9 mouse cellular contexts compared by ENCODE assay signal in the genomic region with DNA sequence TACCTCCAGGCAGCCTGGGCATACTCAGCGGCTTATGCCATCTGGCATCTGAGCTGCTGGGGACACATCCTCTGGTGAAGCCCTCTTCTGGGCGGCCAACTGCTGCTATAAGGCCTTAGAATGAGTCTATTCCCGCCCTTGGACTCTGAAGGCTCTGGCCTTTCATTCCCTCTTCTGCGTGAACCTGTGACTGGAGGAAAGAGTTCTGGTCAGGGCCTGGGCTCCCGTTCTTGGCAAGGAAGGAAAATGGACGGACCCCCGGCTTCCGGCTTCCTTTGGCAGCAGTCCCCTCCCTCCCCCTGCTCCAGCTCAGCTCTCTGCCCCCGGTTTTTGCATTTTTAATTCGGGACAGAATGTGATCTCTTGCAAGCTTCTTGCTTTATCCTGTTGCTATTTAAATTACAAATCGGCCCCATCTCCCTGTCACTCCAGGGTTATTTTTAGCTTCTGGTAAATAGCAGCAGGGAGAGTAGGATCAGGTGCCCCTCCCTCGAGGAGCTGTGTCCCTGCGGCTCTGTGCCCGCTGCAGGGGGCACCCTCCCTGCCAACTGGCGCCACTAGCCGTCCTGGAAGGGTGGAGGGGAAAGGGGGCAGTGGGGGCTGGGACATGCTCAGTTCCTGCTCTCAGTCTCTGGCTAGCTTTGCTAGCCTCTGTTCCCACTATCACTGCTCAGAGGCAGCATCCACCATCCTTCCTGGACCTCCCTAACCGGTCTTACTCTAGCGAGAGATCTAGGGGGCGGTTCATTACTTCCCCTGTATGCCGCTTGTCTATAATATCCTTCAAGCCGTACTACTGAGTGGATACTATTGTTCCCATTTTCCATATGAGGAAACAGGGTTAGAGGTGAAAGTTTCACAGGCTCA. TPM values are rescaled to one million over a fixed set of nuclear protein-coding genes. Genes with fewer than 3 reads are reported as not detected.
DNase-seq lines count a peak whose midpoint lies in the region; ATAC-seq and TF ChIP-seq lines count a peak whose summit lies in the region.
"Had no signal": no experiment of that assay in that cellular context is flagged by ENCODE, and none has a peak within 500 bp of the region (broad histone marks: within the 10 kb centered on the region; RNA-seq: fewer than 3 reads in every experiment).

No protein-coding gene starts in this region.

- no peaks in the 10 kb centered on the region for H3K36me3 ChIP-seq in forebrain, postnatal 0 days (ENCODE audit: insufficient read depth)
- H3K36me3 ChIP-seq in hindbrain, embryonic 13.5 days, result no peaks in the 10 kb centered on the region
- no peaks in the 10 kb centered on the region for H3K36me3 ChIP-seq in limb, embryonic 14.5 days (ENCODE audit: control insufficient read depth, insufficient read depth, low read length)
- H3K36me3 ChIP-seq in myocyte (ENCODE audit: control insufficient read depth, insufficient read depth), result no peaks in the 10 kb centered on the region

- peak overlapping the region; percentile 39 for H3K4me3 ChIP-seq in bone marrow macrophage, adult 2 months (ENCODE audit: insufficient read depth, low read length)
- H3K4me3 ChIP-seq in forebrain, postnatal 0 days (ENCODE audit: low read depth, low read length), result 0 out of 2 replicates have a peak overlapping the region, but pooled peaks have one; percentile 13
- no peak overlapping the region for H3K4me3 ChIP-seq in hindbrain, embryonic 13.5 days
- no peak overlapping the region for H3K4me3 ChIP-seq in limb, embryonic 14.5 days (replicated peaks; ENCODE audit: low read length)
- no peak overlapping the region for H3K4me3 ChIP-seq in myocyte

- H3K27me3 ChIP-seq in forebrain, postnatal 0 days (ENCODE audit: insufficient read depth, low read length), result peaks cover 10% of the 10 kb centered on the region
- H3K27me3 ChIP-seq in hindbrain, embryonic 13.5 days, result peaks cover 64% of the 10 kb centered on the region
- H3K27me3 ChIP-seq in limb, embryonic 14.5 days (ENCODE audit: control insufficient read depth, insufficient read depth, low read length), result peaks cover 21% of the 10 kb centered on the region
- H3K27me3 ChIP-seq in myocyte (ENCODE audit: control insufficient read depth, insufficient read depth, insufficient read length), result peaks cover 22% of the 10 kb centered on the region

- H3K27ac ChIP-seq in bone marrow macrophage, adult 2 months (ENCODE audit: insufficient read depth, low read depth, low read length), result peak overlapping the region; percentile 96
- peak overlapping the region; percentile 47 for H3K27ac ChIP-seq in forebrain, postnatal 0 days (ENCODE audit: low read depth, low read length)
- peak overlapping the region; percentile 77 for H3K27ac ChIP-seq in hindbrain, embryonic 13.5 days
- H3K27ac ChIP-seq in limb, embryonic 14.5 days (replicated peaks; ENCODE audit: low read depth, low read length), result peak overlapping the region; percentile 48

- H3K4me2 ChIP-seq in forebrain, postnatal 0 days (ENCODE audit: low read depth), result peak overlapping the region; percentile 42
- peak overlapping the region; percentile 28 for H3K4me2 ChIP-seq in hindbrain, embryonic 13.5 days
- 0 out of 2 replicates have a peak overlapping the region, but pooled peaks have one; percentile 9 for H3K4me2 ChIP-seq in limb, embryonic 14.5 days (replicated peaks; ENCODE audit: low read depth, low read length, severe bottlenecking)
- peak overlapping the region; percentile 48 for H3K4me2 ChIP-seq in myocyte (ENCODE audit: low read depth)

- peaks cover 69% of the 10 kb centered on the region for H3K4me1 ChIP-seq in bone marrow macrophage, adult 2 months (ENCODE audit: control insufficient read depth, insufficient read depth, low read length)
- H3K4me1 ChIP-seq in forebrain, postnatal 0 days (ENCODE audit: insufficient read depth), result peaks cover 24% of the 10 kb centered on the region
- peaks cover 37% of the 10 kb centered on the region for H3K4me1 ChIP-seq in hindbrain, embryonic 13.5 days (replicated peaks)
- H3K4me1 ChIP-seq in limb, embryonic 14.5 days (ENCODE audit: control insufficient read depth, insufficient read depth, low read length), result peaks cover 30% of the 10 kb centered on the region

- no peak for TF ChIP-seq CTCF in bone marrow macrophage, adult 2 months (IDR thresholded peaks at IDR 0.05; ENCODE audit: low read depth, low read length)
- TF ChIP-seq CTCF in forebrain, postnatal 0 days (IDR thresholded peaks at IDR 0.05; ENCODE audit: low read depth), result no peak

- 9% methylated on average over 21 of the region's 21 CpGs for WGBS in forebrain, postnatal 0 days
- WGBS in hindbrain, embryonic 13.5 days, result 12% methylated on average over 21 of the region's 21 CpGs
- WGBS in limb, embryonic 14.5 days, result 31% methylated on average over 20 of the region's 21 CpGs

- peak; percentile 2 for ATAC-seq in CD4-positive, CD25-positive, alpha-beta regulatory T cell, adult 4 months
- ATAC-seq in forebrain, postnatal 0 days, result peak; percentile 77
- ATAC-seq in hindbrain, embryonic 13.5 days (ENCODE audit: low FRiP score), result peak; percentile 23; the same call in 1 of the 2 replicates
- ATAC-seq in limb, embryonic 14.5 days (ENCODE audit: low FRiP score, low read depth), result no peak

- DNase-seq in forebrain, postnatal 0 days, result peak; percentile 79
- DNase-seq in limb, embryonic 14.5 days (ENCODE audit: low spot score), result no peak
- no peak for DNase-seq in spleen, adult 12 weeks (ENCODE audit: low spot score)
- DNase-seq in ovary, postnatal 36 days (ENCODE audit: low spot score), result no peak

- no peaks in the 10 kb centered on the region for H3K9me3 ChIP-seq in forebrain, postnatal 0 days (ENCODE audit: low read length)
- no peaks in the 10 kb centered on the region for H3K9me3 ChIP-seq in hindbrain, embryonic 13.5 days
- no peaks in the 10 kb centered on the region for H3K9me3 ChIP-seq in limb, embryonic 14.5 days (ENCODE audit: control insufficient read depth, low read length)

- H3K79me2 ChIP-seq in myocyte (ENCODE audit: control insufficient read depth, insufficient read depth), result no peaks in the 10 kb centered on the region

- peak overlapping the region; percentile 31 for H3K9ac ChIP-seq in forebrain, postnatal 0 days
- H3K9ac ChIP-seq in hindbrain, embryonic 13.5 days, result peak overlapping the region; percentile 7; the same call in 1 of the 2 replicates
- H3K9ac ChIP-seq in limb, embryonic 14.5 days (ENCODE audit: low read depth, low read length, severe bottlenecking), result peak overlapping the region; percentile 34; the same call in 1 of the 2 replicates

- no peak overlapping the region for H3ac ChIP-seq in myocyte (ENCODE audit: control insufficient read depth, insufficient read length)

- no peak for TF ChIP-seq POLR2A in bone marrow macrophage, adult 2 months (IDR thresholded peaks at IDR 0.05; ENCODE audit: borderline replicate concordance, low read depth, low read length)
- no peak for TF ChIP-seq POLR2A in limb, embryonic 14.5 days (IDR thresholded peaks at IDR 0.05; ENCODE audit: borderline replicate concordance, extremely low read depth, insufficient read depth, insufficient read length)
- TF ChIP-seq POLR2A in myocyte (IDR thresholded peaks at IDR 0.05; ENCODE audit: insufficient read length, low read depth), result no peak

RNA-seq across cellular contexts. Expression of a gene that starts 4.2 kb away (rescaled TPM):
- polyA plus RNA-seq in CD4-positive, CD25-positive, alpha-beta regulatory T cell, adult 4 months (2017; shearing (Covaris generic)), result 100 to 1,000 TPM; 131 to 138 TPM
- polyA plus RNA-seq in bone marrow macrophage, adult 2 months (2012; ENCODE audit: insufficient read depth, insufficient read length, missing spikeins), result 129 and 144 TPM in 2 replicates
- 112 and 116 TPM in 2 replicates for total RNA-seq in forebrain, postnatal 0 days (2014; rRNA removed)
- polyA plus RNA-seq in forebrain, postnatal 0 days (2015; fragmentation: Nextera tagmentation; extraction: Ambion mirVana), result 29.1 and 31.4 TPM in 2 replicates
- 25.0 and 26.0 TPM in 2 replicates for polyA plus RNA-seq in hindbrain, embryonic 13.5 days (2015; fragmentation: Nextera tagmentation; extraction: Ambion mirVana)
- 97.1 and 109 TPM in 2 replicates for polyA plus RNA-seq in limb, embryonic 14.5 days (2012; rRNA removed)
- polyA plus RNA-seq in limb, embryonic 14.5 days (2014; fragmentation: Nextera tagmentation; extraction: Ambion mirVana), result 40.4 and 42.4 TPM in 2 replicates
- polyA plus RNA-seq in myocyte (2012; fragmentation: generic; extraction: Trizol), result 68.4 TPM

RNA-seq across cellular contexts. Expression of a gene that starts 26.0 kb away (rescaled TPM):
- under 1 TPM; 0.82 to 0.86 TPM for polyA plus RNA-seq in CD4-positive, CD25-positive, alpha-beta regulatory T cell, adult 4 months (2017; shearing (Covaris generic))
- not detected in 2 replicates for polyA plus RNA-seq in bone marrow macrophage, adult 2 months (2012; ENCODE audit: insufficient read depth, insufficient read length, missing spikeins)
- not detected in 2 replicates for total RNA-seq in forebrain, postnatal 0 days (2014; rRNA removed)
- polyA plus RNA-seq in forebrain, postnatal 0 days (2015; fragmentation: Nextera tagmentation; extraction: Ambion mirVana), result not detected in 2 replicates
- polyA plus RNA-seq in hindbrain, embryonic 13.5 days (2015; fragmentation: Nextera tagmentation; extraction: Ambion mirVana), result 0.13 and 0.25 TPM in 2 replicates
- polyA plus RNA-seq in limb, embryonic 14.5 days (2012; rRNA removed), result 0.05 TPM in 1 of 2 replicates, not detected in the other
- polyA plus RNA-seq in limb, embryonic 14.5 days (2014; fragmentation: Nextera tagmentation; extraction: Ambion mirVana), result 0.37 and 0.56 TPM in 2 replicates
- polyA plus RNA-seq in myocyte (2012; fragmentation: generic; extraction: Trizol), result 4.7 TPM
- total RNA-seq: left cerebral cortex, postnatal 25 days had no signal

RNA-seq across cellular contexts. Expression of a gene that starts 39.4 kb away (rescaled TPM):
- polyA plus RNA-seq in CD4-positive, CD25-positive, alpha-beta regulatory T cell, adult 4 months (2017; shearing (Covaris generic)), result 1 to 10 TPM; 1.9 to 3.1 TPM
- 1.0 and 3.4 TPM in 2 replicates for polyA plus RNA-seq in bone marrow macrophage, adult 2 months (2012; ENCODE audit: insufficient read depth, insufficient read length, missing spikeins)
- total RNA-seq in forebrain, postnatal 0 days (2014; rRNA removed), result 74.2 and 75.5 TPM in 2 replicates
- polyA plus RNA-seq in forebrain, postnatal 0 days (2015; fragmentation: Nextera tagmentation; extraction: Ambion mirVana), result 121 and 162 TPM in 2 replicates
- polyA plus RNA-seq in hindbrain, embryonic 13.5 days (2015; fragmentation: Nextera tagmentation; extraction: Ambion mirVana), result 313 and 316 TPM in 2 replicates
- polyA plus RNA-seq in limb, embryonic 14.5 days (2012; rRNA removed), result 1,140 and 1,381 TPM in 2 replicates
- 1,171 and 1,392 TPM in 2 replicates for polyA plus RNA-seq in limb, embryonic 14.5 days (2014; fragmentation: Nextera tagmentation; extraction: Ambion mirVana)
- 0.29 TPM for polyA plus RNA-seq in myocyte (2012; fragmentation: generic; extraction: Trizol)

RNA-seq across cellular contexts. Expression of a gene that starts 44.4 kb away (rescaled TPM):
- under 1 TPM in 1 of 2 experiments, not detected in 1; 0.30 TPM for polyA plus RNA-seq in CD4-positive, CD25-positive, alpha-beta regulatory T cell, adult 4 months (2017; shearing (Covaris generic))
- polyA plus RNA-seq in bone marrow macrophage, adult 2 months (2012; ENCODE audit: insufficient read depth, insufficient read length, missing spikeins), result not detected in 2 replicates
- 4.0 and 7.0 TPM in 2 replicates for total RNA-seq in forebrain, postnatal 0 days (2014; rRNA removed)
- 1.1 and 1.3 TPM in 2 replicates for polyA plus RNA-seq in forebrain, postnatal 0 days (2015; fragmentation: Nextera tagmentation; extraction: Ambion mirVana)
- polyA plus RNA-seq in hindbrain, embryonic 13.5 days (2015; fragmentation: Nextera tagmentation; extraction: Ambion mirVana), result 1.0 and 1.1 TPM in 2 replicates
- 0.47 and 0.88 TPM in 2 replicates for polyA plus RNA-seq in limb, embryonic 14.5 days (2012; rRNA removed)
- 0.17 and 0.32 TPM in 2 replicates for polyA plus RNA-seq in limb, embryonic 14.5 days (2014; fragmentation: Nextera tagmentation; extraction: Ambion mirVana)
- 0.64 TPM for polyA plus RNA-seq in myocyte (2012; fragmentation: generic; extraction: Trizol)

RNA-seq across cellular contexts. Expression of a gene that starts 52.8 kb away (rescaled TPM):
- polyA plus RNA-seq in CD4-positive, CD25-positive, alpha-beta regulatory T cell, adult 4 months (2017; shearing (Covaris generic)), result 1 to 10 TPM in 1 of 2 experiments, under 1 TPM in 1; 0.77 to 1.2 TPM
- 3.7 and 5.1 TPM in 2 replicates for polyA plus RNA-seq in bone marrow macrophage, adult 2 months (2012; ENCODE audit: insufficient read depth, insufficient read length, missing spikeins)
- total RNA-seq in forebrain, postnatal 0 days (2014; rRNA removed), result 1.4 and 2.0 TPM in 2 replicates
- 2.9 TPM in 2 replicates for polyA plus RNA-seq in forebrain, postnatal 0 days (2015; fragmentation: Nextera tagmentation; extraction: Ambion mirVana)
- 1.3 and 2.4 TPM in 2 replicates for polyA plus RNA-seq in hindbrain, embryonic 13.5 days (2015; fragmentation: Nextera tagmentation; extraction: Ambion mirVana)
- polyA plus RNA-seq in limb, embryonic 14.5 days (2012; rRNA removed), result 28.5 and 35.0 TPM in 2 replicates
- polyA plus RNA-seq in limb, embryonic 14.5 days (2014; fragmentation: Nextera tagmentation; extraction: Ambion mirVana), result 31.3 and 37.5 TPM in 2 replicates
- polyA plus RNA-seq in myocyte (2012; fragmentation: generic; extraction: Trizol), result 97.3 TPM

Comparison
In these comparisons a context has a peak if more than half of its experiments do, and no peak if none do; other contexts are left out.
1. H3K4me3 ChIP-seq: peak in bone marrow macrophage, adult 2 months (single experiment) and forebrain, postnatal 0 days (single experiment); none in hindbrain, embryonic 13.5 days (single experiment), limb, embryonic 14.5 days (single experiment) and myocyte (single experiment).
2. RNA of a gene that starts 39.4 kb away (polyA plus RNA-seq): 1,140 to 1,392 TPM in limb, embryonic 14.5 days, 313 to 316 TPM in hindbrain, embryonic 13.5 days and 121 to 162 TPM in forebrain, postnatal 0 days; 1.0 to 3.4 TPM in bone marrow macrophage, adult 2 months, 1.9 to 3.1 TPM in CD4-positive, CD25-positive, alpha-beta regulatory T cell, adult 4 months and 0.29 TPM in myocyte (single experiment); every median in the first group is over 10 times any median in the second.
3. Peak in every context shown above with its lines, with median percentiles within 50 percentile points of each other: H3K27ac ChIP-seq, H3K4me2 ChIP-seq and H3K9ac ChIP-seq.